Mouse (Mus musculus) MEL (cell line): ENCODE results near the gene Ptrh2. TPM values are rescaled to one million over a fixed set of nuclear protein-coding genes. Genes with fewer than 3 reads are reported as not detected.

Source experiments
- DNase-seq: peaks from one replicate; pipeline ENCODE4 v3.0.0; 2011; ENCODE audit warnings: low read depth, low spot score
- H3K27ac ChIP-seq: 2 replicates; pipeline ENCODE4 v1.5.1; 2012; ENCODE audit warnings: low read depth, mild to moderate bottlenecking, control low read depth, low read length, moderate library complexity; ENCODE audit not compliant: control insufficient read depth
- H3K27me3 ChIP-seq, 2 experiments: fragments of 150-350 bp in 1 of 2; sonication (generic) in 1 of 2; 2 replicates each; pipeline ENCODE4 v1.6.1; 2012; ENCODE audit warnings: low read length in 2 of 2, mild to moderate bottlenecking in 2 of 2, improper control_type of control experiment in 1 of 2, moderate library complexity in 1 of 2; ENCODE audit not compliant: insufficient read depth in 2 of 2, control insufficient read depth in 1 of 2
- H3K36me3 ChIP-seq, 2 experiments: 2 replicates each; pipeline ENCODE4 v1.6.1; 2012 to 2014; ENCODE audit warnings: low read length in 2 of 2, improper control_type of control experiment in 1 of 2, inconsistent platforms in 1 of 2, mild to moderate bottlenecking in 1 of 2; ENCODE audit not compliant: insufficient read depth in 2 of 2, control insufficient read depth in 1 of 2
- H3K4me1 ChIP-seq, 2 experiments: fragments of 150-350 bp in 1 of 2; sonication (generic) in 1 of 2; 2 replicates each; pipeline ENCODE4 v1.6.1; 2012; ENCODE audit warnings: low read length in 2 of 2, improper control_type of control experiment in 1 of 2, mild to moderate bottlenecking in 1 of 2; ENCODE audit not compliant: insufficient read depth in 2 of 2, control insufficient read depth in 1 of 2
- H3K4me3 ChIP-seq, 2 experiments: fragments of 150-350 bp in 1 of 2; sonication (generic) in 1 of 2; 2 replicates each; pipeline ENCODE4 v1.5.1; 2012; ENCODE audit warnings: low read depth in 2 of 2, low read length in 2 of 2, mild to moderate bottlenecking in 2 of 2, moderate library complexity in 2 of 2, control low read depth in 1 of 2, improper control_type of control experiment in 1 of 2; ENCODE audit not compliant: control insufficient read depth in 1 of 2, insufficient read depth in 1 of 2
- H3K79me2 ChIP-seq: 2 replicates; pipeline ENCODE4 v1.6.1; 2012; ENCODE audit warnings: mild to moderate bottlenecking, low read length, moderate library complexity; ENCODE audit not compliant: control insufficient read depth, poor library complexity, insufficient read depth
- H3K9ac ChIP-seq: 2 replicates; pipeline ENCODE4 v1.6.1; 2012; ENCODE audit warnings: low read depth, mild to moderate bottlenecking, control low read depth, low read length, moderate library complexity; ENCODE audit not compliant: control insufficient read depth, poor library complexity, severe bottlenecking
- H3K9me3 ChIP-seq: fragments of 150-350 bp; sonication (generic); replicated peaks from 2 replicates; pipeline ENCODE4 v1.6.1; 2012; ENCODE audit warnings: mild to moderate bottlenecking, low read length, improper control_type of control experiment, moderate library complexity; ENCODE audit not compliant: insufficient read depth
- BHLHE40 ChIP-seq: IDR thresholded peaks from 2 replicates; pipeline ENCODE4 v1.6.1; 2012; ENCODE audit warnings: low read depth, mild to moderate bottlenecking, inconsistent platforms, low read length, improper control_type of control experiment, borderline replicate concordance
- E2F4 ChIP-seq: IDR thresholded peaks from 2 replicates; pipeline ENCODE4 v1.6.1; 2011; ENCODE audit warnings: low read depth, low read length, improper control_type of control experiment, borderline replicate concordance
- EP300 ChIP-seq, 2 experiments: IDR thresholded peaks; 2 replicates each; pipeline ENCODE4 v1.6.1; 2011; ENCODE audit warnings: improper control_type of control experiment in 2 of 2, low read length in 2 of 2, low read depth in 1 of 2, mild to moderate bottlenecking in 1 of 2
- ETS1 ChIP-seq: IDR thresholded peaks from 2 replicates; pipeline ENCODE4 v1.6.1; 2012; ENCODE audit warnings: low read depth, mild to moderate bottlenecking, inconsistent platforms, low read length, improper control_type of control experiment, moderate library complexity
- GABPA ChIP-seq: IDR thresholded peaks from 2 replicates; pipeline ENCODE4 v1.6.1; 2012; ENCODE audit warnings: low read depth, mild to moderate bottlenecking, inconsistent platforms, low read length, improper control_type of control experiment, moderate library complexity
- GATA1 ChIP-seq: IDR thresholded peaks from 2 replicates; pipeline ENCODE4 v1.6.1; 2011; ENCODE audit warnings: low read depth, low read length, improper control_type of control experiment
- JUND ChIP-seq: IDR thresholded peaks from 2 replicates; pipeline ENCODE4 v1.6.1; 2011; ENCODE audit warnings: low read depth, mild to moderate bottlenecking, improper control_type of control experiment, low read length
- MAFK ChIP-seq: IDR thresholded peaks from 2 replicates; pipeline ENCODE4 v1.6.1; 2011; ENCODE audit warnings: low read depth, mild to moderate bottlenecking, low read length, improper control_type of control experiment, borderline replicate concordance
- MAX ChIP-seq: IDR thresholded peaks from 2 replicates; pipeline ENCODE4 v1.6.1; 2011; ENCODE audit warnings: low read length, improper control_type of control experiment
- MAZ ChIP-seq: IDR thresholded peaks from 2 replicates; pipeline ENCODE4 v1.6.1; 2012; ENCODE audit warnings: low read depth, mild to moderate bottlenecking, inconsistent platforms, low read length, improper control_type of control experiment
- MEF2A ChIP-seq: IDR thresholded peaks from 2 replicates; pipeline ENCODE4 v1.6.1; 2014; ENCODE audit warnings: low read depth, mild to moderate bottlenecking, inconsistent platforms, low read length, improper control_type of control experiment; ENCODE audit not compliant: poor library complexity, insufficient replicate concordance, severe bottlenecking; ENCODE audit errors: extremely low read depth
- MXI1 ChIP-seq: IDR thresholded peaks from 2 replicates; pipeline ENCODE4 v1.6.1; 2011; ENCODE audit warnings: mild to moderate bottlenecking, low read depth, low read length, improper control_type of control experiment
- MYC ChIP-seq: IDR thresholded peaks from 2 replicates; pipeline ENCODE4 v1.6.1; 2011; ENCODE audit warnings: low read depth, mild to moderate bottlenecking, low read length, improper control_type of control experiment, moderate library complexity
- RAD21 ChIP-seq: IDR thresholded peaks from 2 replicates; pipeline ENCODE4 v1.6.1; 2011; ENCODE audit warnings: mild to moderate bottlenecking, low read depth, low read length, improper control_type of control experiment
- RCOR1 ChIP-seq: IDR thresholded peaks from 2 replicates; pipeline ENCODE4 v1.6.1; 2012; ENCODE audit warnings: low read depth, mild to moderate bottlenecking, inconsistent platforms, low read length, improper control_type of control experiment
- SIN3A ChIP-seq: IDR thresholded peaks from 2 replicates; pipeline ENCODE4 v1.6.1; 2012; ENCODE audit warnings: low read length, improper control_type of control experiment, inconsistent platforms
- SMC3 ChIP-seq: IDR thresholded peaks from 2 replicates; pipeline ENCODE4 v1.6.1; 2011; ENCODE audit warnings: low read depth, low read length, improper control_type of control experiment
- TAL1 ChIP-seq: IDR thresholded peaks from 2 replicates; pipeline ENCODE4 v1.6.1; 2012; ENCODE audit warnings: mild to moderate bottlenecking, inconsistent platforms, low read length, moderate library complexity, mixed read lengths
- TCF12 ChIP-seq: IDR thresholded peaks from 2 replicates; pipeline ENCODE4 v1.6.1; 2014; ENCODE audit warnings: low read depth, mild to moderate bottlenecking, inconsistent platforms, low read length, improper control_type of control experiment, moderate library complexity
- USF1 ChIP-seq: IDR thresholded peaks from 2 replicates; pipeline ENCODE4 v1.6.1; 2014; ENCODE audit warnings: low read depth, mild to moderate bottlenecking, inconsistent platforms, low read length, improper control_type of control experiment, moderate library complexity
- USF2 ChIP-seq, 2 experiments: IDR thresholded peaks; 2 replicates each; pipeline ENCODE4 v1.6.1; 2011 to 2012; ENCODE audit warnings: improper control_type of control experiment in 2 of 2, low read length in 2 of 2, borderline replicate concordance in 1 of 2, inconsistent platforms in 1 of 2, low read depth in 1 of 2, mild to moderate bottlenecking in 1 of 2; ENCODE audit not compliant: insufficient read depth in 1 of 2
- polyA plus RNA-seq, 2 experiments: library from polyadenylated mRNA; stranded (reverse) in 1 of 2; unstranded in 1 of 2; fragments of >175 nt in 1 of 2; fragments of >200 nt in 1 of 2; gene quantifications; 2 replicates each; pipeline versions ENCODE4 v1.2.1 to v1.2.4; 2012; ENCODE audit warnings: low replicate concordance in 2 of 2, low read depth in 1 of 2; ENCODE audit not compliant: insufficient read length in 2 of 2, insufficient read depth in 1 of 2, missing spikeins in 1 of 2
- total RNA-seq: library from RNA; depleted of rRNA; stranded (reverse); fragments of 300-350 nt; gene quantifications from 2 replicates; pipeline ENCODE4 v1.2.3, GENCODE M21; 2012

Gene Ptrh2
- total and polyA plus RNA-seq, 3 experiments, result 30.0 to 40.3 TPM; not detected in 1

GRCm38 (mm10) chr11:86656849-86657567 is 26.8 kb upstream of the Ptrh2 start:
- TF ChIP-seq USF2 (IDR thresholded peaks at IDR 0.05; ENCODE audit: borderline replicate concordance in 1 of 2, insufficient read depth in 1 of 2, low read depth in 1 of 2, low read length in 2 of 2) (0 out of 4 replicates have a peak, but pooled peaks of 1 of the 2 experiments have one; percentile 15), TCF12 (peak; percentile 80), RAD21 (no peak), MYC (peak; percentile 73; the same call in 1 of the 2 replicates), MXI1 (peak; percentile 66; the same call in 1 of the 2 replicates), RCOR1 (peak; percentile 78; the same call in 1 of the 2 replicates), JUND (peak; percentile 99), MEF2A (peak; percentile 97), E2F4 (no peak), GATA1 (peak; percentile 85), SIN3A (peak; percentile 63), MAFK (0 out of 2 replicates have a peak, but pooled peaks have one; percentile 48), BHLHE40 (peak; percentile 42; the same call in 1 of the 2 replicates), USF1 (peak; percentile 83), EP300 (IDR thresholded peaks at IDR 0.05; ENCODE audit: low read depth in 1 of 2, low read length in 2 of 2) (peak; percentile 73 to 79), MAX (0 out of 2 replicates have a peak, but pooled peaks have one; percentile 46), MAZ (no peak; the same call in 1 of the 2 replicates), SMC3 (no peak), ETS1 (peak; percentile 92), GABPA (peak; percentile 22; the same call in 1 of the 2 replicates), TAL1 (no peak)
- TF ChIP-seq, all 39 proteins: peak for 16
- H3K27me3 ChIP-seq, result no peaks in the 10 kb centered on the region
- H3K36me3 ChIP-seq, result peaks cover 16 to 26% of the 10 kb centered on the region in 2 experiments
- no peaks in the 10 kb centered on the region; the same call in 1 of the 2 replicates for H3K79me2 ChIP-seq
- no peaks in the 10 kb centered on the region for H3K9me3 ChIP-seq
- peak overlapping the region; percentile 0 for H3K9ac ChIP-seq
- H3K4me1 ChIP-seq, result peaks cover 10 to 26% of the 10 kb centered on the region in 2 experiments
- H3K27ac ChIP-seq, result peak overlapping the region; percentile 83
- H3K4me3 ChIP-seq, result no peak overlapping the region
- DNase-seq, result peak; percentile 53
